Mouse (Mus musculus) kidney, postnatal 0 days (tissue): Measurements from ENCODE around the gene Hhip. TPM values are rescaled to one million over a fixed set of nuclear protein-coding genes. Genes with fewer than 3 reads are reported as not detected.

Experiments
- ATAC-seq: fragments of 200-750 bp; cut with Nextera tagmentation; replicated peaks from 2 replicates; pipeline ENCODE4 v1.8.0; 2017; ENCODE audit warnings: low read depth, moderate number of reproducible peaks, moderate TSS enrichment, moderate library complexity; ENCODE audit not compliant: low FRiP score
- DNase-seq: peaks from one replicate; pipeline ENCODE4 v3.0.0-alpha.2; 2016; ENCODE audit warnings: low spot score
- H3K27ac ChIP-seq: fragments of 300-500 bp; sonication (generic); 2 replicates; pipeline ENCODE4 v1.5.1; 2014; ENCODE audit warnings: mild to moderate bottlenecking
- H3K27me3 ChIP-seq: fragments of 300-500 bp; sonication (generic); 2 replicates; pipeline ENCODE4 v1.6.1; 2014; ENCODE audit warnings: low read length, mixed read lengths; ENCODE audit not compliant: insufficient read depth
- H3K36me3 ChIP-seq: fragments of 300-500 bp; sonication (generic); 2 replicates; pipeline ENCODE4 v1.6.1; 2014; ENCODE audit warnings: low read length, mixed read lengths; ENCODE audit not compliant: insufficient read depth
- H3K4me1 ChIP-seq: fragments of 300-500 bp; sonication (generic); replicated peaks from 2 replicates; pipeline ENCODE4 v1.6.1; 2014; ENCODE audit warnings: antibody characterized with exemption, low read length, mixed read lengths; ENCODE audit not compliant: insufficient read depth
- H3K4me2 ChIP-seq: fragments of 300-500 bp; sonication (generic); 2 replicates; pipeline ENCODE4 v1.6.1; 2014; ENCODE audit warnings: mild to moderate bottlenecking, low read length, moderate library complexity, mixed read lengths
- H3K4me3 ChIP-seq: fragments of 300-500 bp; sonication (generic); replicated peaks from 2 replicates; pipeline ENCODE4 v1.5.1; 2014; ENCODE audit warnings: low read depth, low read length
- H3K9ac ChIP-seq: fragments of 300-500 bp; sonication (generic); 2 replicates; pipeline ENCODE4 v1.6.1; 2014; ENCODE audit warnings: low read depth, low read length
- H3K9me3 ChIP-seq: fragments of 300-500 bp; sonication (generic); replicated peaks from 2 replicates; pipeline ENCODE4 v1.6.1; 2016; ENCODE audit warnings: low read length, inconsistent platforms, mixed read lengths
- CTCF ChIP-seq: IDR thresholded peaks from 2 replicates; pipeline ENCODE4 v1.5.1; 2016; ENCODE audit warnings: antibody characterized with exemption, low read depth, mild to moderate bottlenecking, moderate library complexity
- WGBS: fragments of 180-500 bp; shearing (Covaris S2); extraction: QIAGEN DNeasy Blood & Tissue Kit; methylation state at CpG from one replicate; pipeline ENCODE4 v1.1.7; 2014; 5-methylcytosine and 5-hydroxymethylcytosine counted together
- polyA plus RNA-seq: library from polyadenylated mRNA; unstranded; fragments of >200 nt; fragmentation: Nextera tagmentation; extraction: Ambion mirVana; gene quantifications from 2 replicates; pipeline ENCODE4 v1.2.1, GENCODE M21; 2015

Gene Hhip
- polyA plus RNA-seq, 1 experiment from 2014 or later = 7.6 TPM

GRCm38 (mm10) chr8:79929202-79929601, 128.6 kb downstream of the Hhip start:
- Histone ChIP-seq H3K9me3 (no peaks in the 10 kb centered on the region), H3K36me3 (no peaks in the 10 kb centered on the region), H3K4me3 (no peak overlapping the region), H3K27me3 (no peaks in the 10 kb centered on the region), H3K27ac (no peak overlapping the region), H3K4me1 (0 out of 2 replicates have a peak, but pooled peaks cover 5% of the 10 kb centered on the region), H3K9ac (no peak overlapping the region), H3K4me2 (no peak overlapping the region)
- DNase-seq = peak; percentile 56
- no peak for ATAC-seq
- TF ChIP-seq CTCF = no peak
- 5% methylated on average over 4 of the region's 4 CpGs for WGBS

GRCm38 (mm10) chr8:79917211-79917610, 140.6 kb downstream of the Hhip start:
- H3K27me3 ChIP-seq = no peaks in the 10 kb centered on the region
- WGBS = 72% methylated on average over 7 of the region's 7 CpGs
- H3K4me3 ChIP-seq = no peak overlapping the region
- DNase-seq = no peak
- H3K36me3 ChIP-seq = no peaks in the 10 kb centered on the region
- no peak for TF ChIP-seq CTCF
- H3K9ac ChIP-seq = no peak overlapping the region
- H3K4me2 ChIP-seq = no peak overlapping the region
- no peaks in the 10 kb centered on the region for H3K4me1 ChIP-seq
- H3K27ac ChIP-seq = no peak overlapping the region
- no peak for ATAC-seq
- H3K9me3 ChIP-seq = no peaks in the 10 kb centered on the region
